Mouse (Mus musculus) macrophage (primary cell): Measurements from ENCODE around the gene Gm9803. TPM values are rescaled to one million over a fixed set of nuclear protein-coding genes. Genes with fewer than 3 reads are reported as not detected.

ENCODE experiments used
- H3K27ac ChIP-seq: fragments of 350-480 bp; formaldehyde crosslinking; 2 replicates; pipeline ENCODE4 v1.9.0; 2021
- H3K36me3 ChIP-seq: fragments of 350-480 bp; formaldehyde crosslinking; 2 replicates; pipeline ENCODE4 v1.9.0; 2021; ENCODE audit errors: inconsistent target
- H3K4me3 ChIP-seq: fragments of 350-480 bp; formaldehyde crosslinking; 2 replicates; pipeline ENCODE4 v1.9.0; 2021; ENCODE audit errors: inconsistent target
- H3K79me2 ChIP-seq: fragments of 350-480 bp; formaldehyde crosslinking; 2 replicates; pipeline ENCODE4 v1.9.0; 2021; ENCODE audit errors: inconsistent target
- WGBS: methylation state at CpG from one replicate; pipeline ENCODE4 v1.1.7; 2026; ENCODE audit warnings: inconsistent platforms; ENCODE audit not compliant: missing documents; 5-methylcytosine and 5-hydroxymethylcytosine counted together
- polyA plus RNA-seq: library from polyadenylated mRNA; stranded (reverse); fragments of 250-400 nt; gene quantifications from 3 replicates; pipeline ENCODE4 v1.2.4, GENCODE M21; 2018; ENCODE audit warnings: inconsistent platforms

The Gm9803 gene
- polyA plus RNA-seq, 1 experiment from 2014 or later: 0.69 TPM

DNA sequence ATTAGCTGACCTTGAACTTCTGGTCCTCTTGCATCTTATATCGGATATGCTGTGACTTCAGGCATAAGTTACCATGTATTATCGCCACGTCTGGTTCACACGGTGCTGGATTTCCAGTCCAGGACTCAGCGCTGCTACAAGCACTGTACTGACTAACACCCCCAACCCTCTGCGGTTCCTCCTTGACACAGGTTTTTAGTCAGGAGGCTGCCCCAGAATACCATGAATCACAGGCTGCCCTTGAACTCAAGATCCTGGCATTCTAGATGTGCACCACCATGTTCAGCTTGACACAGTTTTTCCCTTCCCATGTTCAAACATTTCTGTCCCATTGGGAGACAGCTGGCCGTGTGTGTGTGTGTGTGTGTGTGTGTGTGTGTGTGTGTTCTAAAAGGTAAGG is 34.7 kb upstream of the Gm9803 start:
- no peaks in the 10 kb centered on the region for H3K79me2 ChIP-seq
- H3K36me3 ChIP-seq: no peaks in the 10 kb centered on the region
- no peak overlapping the region for H3K27ac ChIP-seq
- H3K4me3 ChIP-seq: no peak overlapping the region
- WGBS: 94% methylated on average over 7 of the region's 7 CpGs

DNA sequence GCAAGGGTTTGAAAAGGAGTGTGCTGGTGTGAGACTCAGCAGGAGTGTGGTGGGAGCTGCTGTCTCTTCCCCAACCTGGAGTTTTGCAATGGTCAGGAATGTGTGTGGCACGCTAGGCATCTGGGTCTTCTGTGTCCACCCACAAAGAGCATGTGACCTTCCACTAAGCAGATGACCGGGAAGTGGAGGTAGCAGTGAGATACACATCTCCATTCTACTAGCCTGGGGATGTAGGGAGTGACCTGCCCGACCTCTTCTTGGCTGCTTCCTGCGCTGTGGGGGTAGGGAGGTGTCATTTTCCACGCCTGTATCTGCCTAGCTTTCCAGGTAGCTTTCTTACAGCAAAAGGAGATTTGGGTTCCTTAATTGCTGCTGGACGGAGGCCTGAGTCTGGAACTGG is 34.3 kb upstream of the Gm9803 start:
- WGBS: 57% methylated on average over 6 of the region's 6 CpGs
- Histone ChIP-seq H3K4me3 (no peak overlapping the region), H3K36me3 (no peaks in the 10 kb centered on the region), H3K79me2 (no peaks in the 10 kb centered on the region), H3K27ac (no peak overlapping the region)

DNA sequence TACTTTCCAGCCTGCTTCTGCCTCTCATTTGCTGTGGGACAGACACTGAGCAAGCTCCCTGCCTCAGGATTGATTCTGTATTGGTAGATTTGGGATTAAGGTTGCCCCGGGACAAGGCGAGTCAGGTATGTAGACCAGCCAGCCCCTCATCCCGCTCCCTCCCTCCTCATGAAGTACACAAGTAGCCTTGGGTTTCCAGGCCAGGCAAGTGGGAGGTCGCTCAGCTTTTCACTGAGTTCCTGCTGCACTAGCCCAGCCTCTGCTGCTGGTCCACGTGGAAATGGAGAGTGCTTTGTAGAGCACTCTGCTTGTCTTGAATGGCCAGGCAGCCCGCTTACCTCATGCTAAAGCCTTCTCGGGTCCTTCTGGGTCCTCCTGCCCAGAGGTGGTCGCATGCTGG is 33.9 kb upstream of the Gm9803 start:
- H3K4me3 ChIP-seq: no peak overlapping the region
- WGBS: 76% methylated on average over 7 of the region's 8 CpGs
- no peaks in the 10 kb centered on the region for H3K79me2 ChIP-seq
- no peaks in the 10 kb centered on the region for H3K36me3 ChIP-seq
- no peak overlapping the region for H3K27ac ChIP-seq

DNA sequence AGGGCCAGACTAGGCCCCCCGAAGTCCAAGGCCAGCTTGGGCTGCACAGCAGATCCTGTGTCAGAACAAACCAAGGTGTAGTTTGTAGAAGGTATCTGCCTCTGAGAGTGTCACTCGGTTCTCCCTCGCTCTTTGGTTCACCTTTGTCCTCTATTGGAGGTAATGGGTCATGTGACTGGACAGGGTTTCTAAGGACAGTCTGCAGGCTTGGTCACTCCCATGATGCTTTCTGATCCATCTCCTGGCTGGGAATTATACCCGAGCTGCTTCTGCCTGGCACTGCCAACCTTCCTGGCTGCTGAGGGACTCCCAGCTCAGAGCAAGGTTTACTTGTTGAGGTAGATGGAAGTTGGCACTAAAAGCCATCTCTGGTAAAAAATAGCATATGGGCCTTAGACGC is 33.0 kb upstream of the Gm9803 start:
- Histone ChIP-seq H3K4me3 (no peak overlapping the region), H3K36me3 (no peaks in the 10 kb centered on the region), H3K79me2 (no peaks in the 10 kb centered on the region), H3K27ac (no peak overlapping the region)
- 90% methylated on average over 5 of the region's 5 CpGs for whole genome bisulfite sequencing

DNA sequence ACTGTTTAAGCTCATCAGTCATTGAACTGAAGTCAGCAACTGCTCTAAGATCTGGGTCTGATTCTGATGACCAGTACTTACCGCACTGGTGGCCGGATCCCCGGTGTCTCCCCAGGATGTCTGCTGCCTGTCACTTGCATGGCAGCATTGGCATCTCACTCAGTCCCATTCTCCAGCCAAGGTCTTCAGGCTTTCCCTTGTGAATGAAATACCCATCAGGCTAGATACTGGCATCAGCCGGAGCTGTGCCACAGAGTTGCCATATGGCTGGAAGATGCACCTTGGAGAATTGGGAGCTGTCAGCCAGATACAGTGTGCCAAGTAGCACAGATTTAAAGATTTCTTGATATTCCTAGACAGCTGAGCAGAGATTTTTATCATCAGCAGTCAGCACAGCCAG is 21.3 kb upstream of the Gm9803 start:
- no peak overlapping the region for H3K4me3 ChIP-seq
- 100% methylated on average over 4 of the region's 4 CpGs for WGBS
- H3K79me2 ChIP-seq: no peaks in the 10 kb centered on the region
- H3K27ac ChIP-seq: no peak overlapping the region
- no peaks in the 10 kb centered on the region for H3K36me3 ChIP-seq

DNA sequence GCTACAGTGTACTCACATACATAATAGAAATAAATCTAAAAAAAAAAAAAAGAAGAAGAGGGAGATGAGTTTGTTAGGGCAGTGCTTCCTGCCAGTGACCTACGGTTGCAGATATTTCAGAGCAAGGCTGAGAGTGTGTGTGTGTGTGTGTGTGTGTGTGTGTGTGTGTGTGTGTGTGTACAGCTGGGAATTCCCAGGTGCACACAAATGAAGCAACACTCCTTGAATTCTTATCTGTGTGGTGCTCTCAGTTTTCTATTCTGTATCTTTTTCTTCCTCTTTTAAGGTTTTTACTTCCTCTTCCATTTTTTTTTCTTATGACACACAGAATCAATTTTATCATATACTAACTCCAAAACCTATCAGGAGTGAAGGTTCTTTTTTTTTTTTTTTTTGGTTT is 19.6 kb upstream of the Gm9803 start:
- H3K27ac ChIP-seq: no peak overlapping the region
- no CpG with 5 or more reads among the region's 1 CpGs for WGBS
- H3K79me2 ChIP-seq: no peaks in the 10 kb centered on the region
- H3K4me3 ChIP-seq: no peak overlapping the region
- no peaks in the 10 kb centered on the region for H3K36me3 ChIP-seq

DNA sequence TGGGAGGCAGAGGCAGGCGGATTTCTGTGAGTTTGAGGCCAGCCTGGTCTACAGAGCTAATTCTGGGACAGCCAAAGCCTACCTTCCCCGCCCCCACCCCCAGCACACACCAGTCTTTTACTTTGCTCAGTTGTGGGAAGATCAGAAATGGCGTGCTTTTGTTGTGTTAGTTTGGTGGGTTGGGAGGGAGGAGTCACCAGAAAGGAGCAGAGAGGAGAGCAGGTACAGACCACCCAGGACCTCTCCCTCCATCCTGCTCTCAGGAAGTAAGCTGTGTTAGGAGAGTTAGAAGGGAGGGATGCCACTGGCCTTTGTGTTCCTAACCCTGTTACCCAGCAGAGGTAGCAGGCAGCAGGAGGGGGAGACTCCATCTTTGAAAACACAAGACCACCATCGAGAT is 16.8 kb upstream of the Gm9803 start:
- Histone ChIP-seq H3K36me3 (no peaks in the 10 kb centered on the region), H3K4me3 (no peak overlapping the region), H3K79me2 (no peaks in the 10 kb centered on the region), H3K27ac (no peak overlapping the region)
- 90% methylated on average over 4 of the region's 4 CpGs for WGBS

DNA sequence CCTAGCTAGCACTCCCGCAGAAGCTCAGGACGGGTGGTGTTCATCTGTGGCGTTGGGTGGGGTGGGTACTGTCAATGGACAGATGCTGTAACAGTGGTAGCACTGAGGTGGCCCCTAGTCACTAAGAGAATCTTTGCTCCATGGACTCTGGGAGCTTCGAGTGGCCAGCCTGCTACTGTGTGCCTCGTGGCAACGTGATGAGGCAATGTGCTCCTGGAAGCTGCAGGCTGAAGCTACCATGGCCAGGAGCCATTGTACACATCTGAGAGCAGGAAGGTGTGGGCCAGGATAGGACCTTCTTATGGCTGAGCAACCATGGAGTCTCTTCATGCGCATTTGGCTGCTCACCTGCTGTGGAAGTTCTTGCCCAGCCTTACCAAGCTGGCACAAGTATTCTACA is 14.7 kb upstream of the Gm9803 start:
- no peaks in the 10 kb centered on the region for H3K79me2 ChIP-seq
- 92% methylated on average over 7 of the region's 7 CpGs for WGBS
- no peaks in the 10 kb centered on the region for H3K36me3 ChIP-seq
- H3K4me3 ChIP-seq: no peak overlapping the region
- no peak overlapping the region for H3K27ac ChIP-seq

DNA sequence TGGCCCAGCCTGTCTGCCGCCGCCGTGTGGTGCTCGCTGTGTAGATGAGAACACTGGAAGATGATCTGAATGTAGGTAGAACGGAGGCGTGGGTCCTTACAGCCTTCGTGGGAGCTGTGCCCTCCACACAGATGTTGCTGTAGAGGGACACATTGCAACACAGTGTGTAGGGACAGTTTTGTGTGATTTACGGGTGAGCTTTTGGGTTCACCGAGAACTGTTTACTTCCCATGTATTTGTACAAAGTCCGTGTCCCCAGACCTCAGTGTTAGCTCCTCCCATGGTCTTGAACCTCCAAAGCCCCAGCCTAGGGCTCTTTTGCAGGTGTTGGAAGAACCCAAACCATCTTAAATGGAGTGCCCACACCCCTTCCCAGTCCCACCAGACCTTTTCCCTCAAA is 10.9 kb upstream of the Gm9803 start:
- Histone ChIP-seq H3K4me3 (no peak overlapping the region), H3K27ac (no peak overlapping the region), H3K79me2 (no peaks in the 10 kb centered on the region), H3K36me3 (no peaks in the 10 kb centered on the region)
- WGBS: 94% methylated on average over 10 of the region's 10 CpGs

DNA sequence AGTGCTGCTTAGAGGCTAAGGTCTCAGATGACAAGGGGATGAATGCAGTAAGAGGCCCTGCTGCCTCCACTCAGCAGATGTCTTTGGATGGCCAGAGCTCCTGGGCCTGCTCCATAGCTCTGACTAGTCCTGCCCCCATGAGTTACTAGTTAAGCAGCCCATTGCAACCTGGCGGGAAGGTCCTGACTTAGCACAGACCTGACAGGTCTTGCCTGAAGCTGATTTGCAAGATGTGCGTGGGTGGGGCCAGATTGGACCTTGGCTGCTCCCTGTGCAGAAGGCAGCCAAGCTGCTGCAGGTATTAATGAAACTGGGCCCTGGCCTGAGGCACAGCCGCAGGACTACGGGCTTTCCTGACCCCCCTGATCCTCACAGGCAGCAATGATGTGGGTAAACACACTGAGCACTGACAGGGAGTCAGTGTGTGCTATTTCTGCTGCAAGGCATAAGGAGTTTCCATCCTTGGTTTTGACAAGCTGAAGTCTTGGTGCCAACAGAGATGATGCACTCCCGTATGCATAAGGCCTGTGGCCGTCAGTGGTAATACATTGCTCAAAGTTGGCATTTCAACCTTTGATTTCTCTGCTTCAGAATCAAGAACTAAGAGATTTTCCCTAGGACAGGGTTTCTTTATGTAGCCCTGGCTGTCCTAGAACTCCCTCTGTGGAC is 6.8 kb upstream of the Gm9803 start:
- Histone ChIP-seq H3K27ac (no peak overlapping the region), H3K36me3 (no peaks in the 10 kb centered on the region), H3K4me3 (no peak overlapping the region), H3K79me2 (no peaks in the 10 kb centered on the region)
- 93% methylated on average over 6 of the region's 6 CpGs for WGBS

DNA sequence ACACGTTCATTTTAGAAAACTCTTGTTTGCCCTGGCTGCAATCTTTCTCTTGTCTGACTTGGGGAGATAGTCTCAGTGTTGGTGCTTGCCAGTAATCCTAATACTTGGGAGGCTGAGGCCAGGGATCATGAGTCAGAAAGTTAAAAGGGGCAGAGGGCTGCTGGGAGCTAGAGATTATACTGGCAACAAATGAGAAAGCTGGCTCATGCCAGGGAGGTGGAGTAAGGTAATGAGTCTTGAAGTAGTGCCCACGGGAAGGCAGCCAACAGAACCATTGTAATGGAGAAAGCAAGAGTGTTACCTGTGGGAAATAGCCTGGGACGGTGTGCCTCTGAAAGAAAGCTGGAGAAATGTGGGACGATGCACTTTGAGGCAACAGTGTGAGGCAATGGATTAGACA is 6.0 kb upstream of the Gm9803 start:
- Histone ChIP-seq H3K36me3 (no peaks in the 10 kb centered on the region), H3K79me2 (no peaks in the 10 kb centered on the region), H3K4me3 (no peak overlapping the region), H3K27ac (no peak overlapping the region)
- WGBS: 88% methylated on average over 4 of the region's 4 CpGs

DNA sequence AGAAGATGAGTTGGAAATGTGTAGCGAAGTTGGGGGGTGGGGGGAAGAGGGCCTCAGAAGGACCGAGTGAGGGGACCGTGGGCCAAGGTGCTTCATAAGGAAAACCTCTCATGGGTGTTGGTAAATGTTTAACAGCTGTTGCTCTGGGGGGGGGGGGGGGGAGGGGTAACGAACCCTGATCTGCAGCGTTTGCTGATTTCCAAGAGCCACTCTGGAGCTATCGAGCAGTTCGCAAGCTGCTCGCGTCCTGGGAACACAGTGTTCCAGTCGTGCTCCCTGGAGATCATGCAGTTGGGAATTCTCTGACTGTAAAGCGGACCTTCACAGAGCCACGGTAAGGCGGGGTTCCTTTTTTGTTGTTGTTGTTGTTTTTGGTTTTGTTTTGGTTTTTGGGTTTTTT is 5.5 kb upstream of the Gm9803 start:
- H3K4me3 ChIP-seq: no peak overlapping the region
- no peaks in the 10 kb centered on the region for H3K36me3 ChIP-seq
- 94% methylated on average over 11 of the region's 13 CpGs for WGBS
- H3K79me2 ChIP-seq: no peaks in the 10 kb centered on the region
- H3K27ac ChIP-seq: no peak overlapping the region

DNA sequence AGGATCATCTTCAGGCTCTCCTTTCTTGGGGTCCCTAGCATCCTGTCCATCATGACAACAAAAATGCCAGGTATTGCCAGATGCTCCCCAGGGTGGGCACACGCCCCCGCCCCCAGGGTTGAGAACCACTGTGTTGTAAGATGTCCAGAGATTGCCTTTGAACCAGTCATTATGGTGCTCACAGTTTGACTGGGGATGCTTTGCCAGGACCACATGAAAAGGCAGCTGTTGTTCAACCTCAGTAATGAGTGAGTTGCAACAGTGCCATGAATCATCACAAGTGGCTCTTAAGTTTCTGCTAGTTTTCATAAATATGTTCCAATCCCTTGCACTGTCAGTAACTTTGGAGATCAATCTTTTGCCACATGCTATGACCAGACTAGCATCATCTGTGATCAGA is 3.9 kb upstream of the Gm9803 start:
- H3K4me3 ChIP-seq: no peak overlapping the region
- H3K79me2 ChIP-seq: no peaks in the 10 kb centered on the region
- 94% methylated on average over 2 of the region's 2 CpGs for WGBS

DNA sequence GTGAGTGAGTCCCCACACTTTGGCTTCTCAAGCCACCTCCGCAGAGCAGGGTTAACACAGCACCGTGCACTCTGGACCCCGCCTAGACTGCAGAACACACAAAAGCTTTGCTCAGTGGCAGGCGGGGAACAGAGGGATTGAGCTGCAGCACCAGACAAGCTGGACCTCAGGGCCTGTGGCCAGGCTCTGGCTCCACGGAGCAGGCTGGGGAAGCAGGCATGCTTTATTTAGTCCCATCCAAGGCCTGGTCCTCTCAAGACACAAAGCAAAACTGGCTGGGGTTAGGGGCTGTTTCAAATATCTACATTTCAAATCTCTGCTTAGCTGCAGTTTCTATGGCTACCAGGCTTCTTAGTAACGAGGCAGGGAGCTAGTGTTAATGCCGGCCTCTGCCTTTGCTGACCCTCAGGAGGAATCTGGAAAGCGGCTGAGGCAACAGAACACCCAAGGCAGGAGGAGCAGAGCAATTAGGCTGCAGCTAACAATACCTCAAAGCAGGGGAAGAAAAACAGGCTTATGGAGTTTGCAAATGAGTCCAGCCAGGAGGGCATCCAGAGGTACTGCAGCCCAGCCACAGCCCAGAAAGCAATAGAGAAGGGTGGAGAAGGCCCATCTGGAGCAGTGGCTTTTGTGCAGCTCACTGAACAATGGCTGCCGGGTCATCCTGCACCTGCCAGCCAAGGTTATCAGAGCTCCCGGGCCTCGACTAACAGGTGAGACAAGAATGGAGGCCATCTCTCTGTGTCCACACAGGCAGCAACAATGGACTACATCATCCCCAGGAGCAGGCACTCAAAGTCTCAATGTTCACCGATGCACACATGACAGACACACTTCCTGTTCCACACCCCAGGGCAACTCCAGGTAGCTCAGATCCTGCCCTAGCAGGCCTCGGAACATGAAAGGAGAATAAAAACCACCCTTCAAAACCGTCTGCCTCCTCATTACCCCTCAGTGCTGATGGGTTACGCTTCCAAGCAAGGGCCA is 3.7 kb downstream of the Gm9803 start:
- Histone ChIP-seq H3K4me3 (no peak overlapping the region), H3K79me2 (no peaks in the 10 kb centered on the region), H3K27ac (no peak overlapping the region), H3K36me3 (peaks cover 27% of the 10 kb centered on the region)
- WGBS: 87% methylated on average over 15 of the region's 15 CpGs

More for the DNA sequence above, 3.9 kb upstream of the Gm9803 start:
- Histone ChIP-seq H3K27ac (no peak overlapping the region), H3K36me3 (peaks cover 2% of the 10 kb centered on the region; the same call in 1 of the 2 replicates)

DNA sequence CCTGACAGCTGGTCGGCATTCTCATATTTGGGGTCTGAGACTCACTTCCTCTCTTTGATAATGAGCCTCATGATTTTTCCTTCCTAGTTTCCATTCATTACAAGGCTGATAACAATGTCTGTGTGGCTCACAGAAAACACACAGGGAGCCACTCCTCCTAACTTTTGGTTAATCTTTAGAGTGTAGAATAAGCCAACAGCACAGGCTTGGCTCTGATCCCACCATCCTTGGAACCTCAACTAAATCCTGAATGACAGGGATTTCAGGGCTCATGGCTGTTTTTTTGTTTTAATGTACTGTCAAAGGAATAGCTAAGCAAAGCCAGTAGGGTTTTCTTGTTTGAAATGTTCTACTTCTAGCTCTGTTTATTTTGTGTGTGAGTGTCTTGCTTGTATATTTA is 10.5 kb downstream of the Gm9803 start:
- 24% methylated on average over 1 of the region's 1 CpGs for WGBS
- H3K27ac ChIP-seq: no peak overlapping the region
- H3K36me3 ChIP-seq: peaks cover 29% of the 10 kb centered on the region
- H3K4me3 ChIP-seq: no peak overlapping the region
- H3K79me2 ChIP-seq: peaks cover 9% of the 10 kb centered on the region; the same call in 1 of the 2 replicates
